Comparison of ENCODE assay signal across 8 mouse cellular contexts in genomic region chr5:131585684-131586331, GRCm38 (mm10).
DNase-seq lines count a peak whose midpoint lies in the region; ATAC-seq lines count a peak whose summit lies in the region.

No protein-coding gene starts in this region.

- H3K4me1 ChIP-seq in forebrain, embryonic 12.5 days, result peaks cover 56% of the 10 kb centered on the region
- peaks cover 62% of the 10 kb centered on the region for H3K4me1 ChIP-seq in hindbrain, embryonic 13.5 days (replicated peaks)
- H3K4me1 ChIP-seq in neural tube, embryonic 13.5 days (replicated peaks), result peaks cover 78% of the 10 kb centered on the region

- no peak overlapping the region for H3K4me3 ChIP-seq in forebrain, embryonic 12.5 days (replicated peaks)
- no peak overlapping the region for H3K4me3 ChIP-seq in hindbrain, embryonic 13.5 days
- no peak overlapping the region for H3K4me3 ChIP-seq in neural tube, embryonic 13.5 days

- WGBS in forebrain, embryonic 12.5 days, result 10% methylated on average over 26 of the region's 26 CpGs
- 13% methylated on average over 26 of the region's 26 CpGs for WGBS in hindbrain, embryonic 13.5 days
- WGBS in neural tube, embryonic 13.5 days, result 4% methylated on average over 26 of the region's 26 CpGs

- peaks cover 36% of the 10 kb centered on the region for H3K27me3 ChIP-seq in forebrain, embryonic 12.5 days
- H3K27me3 ChIP-seq in hindbrain, embryonic 13.5 days, result peaks cover 2% of the 10 kb centered on the region; the same call in 1 of the 2 replicates
- peaks cover 31% of the 10 kb centered on the region for H3K27me3 ChIP-seq in neural tube, embryonic 13.5 days

- peak; percentile 81 for ATAC-seq in forebrain, embryonic 12.5 days (ENCODE audit: low FRiP score)
- peak; percentile 82 for ATAC-seq in hindbrain, embryonic 13.5 days (ENCODE audit: low FRiP score)
- ATAC-seq in neural tube, embryonic 13.5 days (ENCODE audit: low read depth), result peak; percentile 89
- ATAC-seq in megakaryocyte-erythroid progenitor cell, adult 5-6 weeks (replicated peaks; ENCODE audit: low FRiP score, low TSS enrichment, poor library complexity, severe bottlenecking), result no peak

- H3K36me3 ChIP-seq in forebrain, embryonic 12.5 days (replicated peaks), result no peaks in the 10 kb centered on the region
- H3K36me3 ChIP-seq in hindbrain, embryonic 13.5 days, result no peaks in the 10 kb centered on the region
- no peaks in the 10 kb centered on the region for H3K36me3 ChIP-seq in neural tube, embryonic 13.5 days

- H3K27ac ChIP-seq in forebrain, embryonic 12.5 days, result peak overlapping the region; percentile 82
- H3K27ac ChIP-seq in hindbrain, embryonic 13.5 days, result peak overlapping the region; percentile 87
- peak overlapping the region; percentile 91 for H3K27ac ChIP-seq in neural tube, embryonic 13.5 days (replicated peaks)

- H3K9me3 ChIP-seq in forebrain, embryonic 12.5 days, result no peaks in the 10 kb centered on the region
- H3K9me3 ChIP-seq in hindbrain, embryonic 13.5 days, result no peaks in the 10 kb centered on the region
- no peaks in the 10 kb centered on the region for H3K9me3 ChIP-seq in neural tube, embryonic 13.5 days

- DNase-seq in kidney, postnatal 4 days, result peak; percentile 77 to 83
- no peak for DNase-seq in kidney, postnatal 25 days
- no peak for DNase-seq in MN1 (ENCODE audit: low spot score)
- no peak for DNase-seq in layer of hippocampus, postnatal 36 days

- peak overlapping the region; percentile 22 for H3K9ac ChIP-seq in forebrain, embryonic 12.5 days
- H3K9ac ChIP-seq in hindbrain, embryonic 13.5 days, result peak overlapping the region; percentile 60
- H3K9ac ChIP-seq in neural tube, embryonic 13.5 days, result peak overlapping the region; percentile 46

- H3K4me2 ChIP-seq in forebrain, embryonic 12.5 days, result peak overlapping the region; percentile 40
- H3K4me2 ChIP-seq in hindbrain, embryonic 13.5 days, result peak overlapping the region; percentile 39
- H3K4me2 ChIP-seq in neural tube, embryonic 13.5 days, result peak overlapping the region; percentile 45

Comparison
In these comparisons a context has a peak if more than half of its experiments do, and no peak if none do; other contexts are left out.
1. DNase-seq: peak in kidney, postnatal 4 days (2 of 2); none in kidney, postnatal 25 days (0 of 2), MN1 (single experiment) and layer of hippocampus, postnatal 36 days (0 of 2).
2. Peak in every context shown above with its lines, with median percentiles within 50 percentile points of each other: H3K27ac ChIP-seq, H3K4me2 ChIP-seq and H3K9ac ChIP-seq.